Mouse (Mus musculus): ENCODE data around the gene Aes.

The Aes gene

GRCm38 (mm10) chr10:81559163-81559626 is at the start of gene Aes:
TSS of gene Aes (plus strand) at chr10:81559488.
- peak; percentile 81 to 89 for DNase-seq

GRCm38 (mm10) chr10:81510246-81510810 is 49.0 kb upstream of the Aes start:
- no peak for DNase-seq

- DNase-seq, result no peak
These were observed 45.5 kb upstream of the Aes start for GRCm38 (mm10) chr10:81513798-81514197.

DNA sequence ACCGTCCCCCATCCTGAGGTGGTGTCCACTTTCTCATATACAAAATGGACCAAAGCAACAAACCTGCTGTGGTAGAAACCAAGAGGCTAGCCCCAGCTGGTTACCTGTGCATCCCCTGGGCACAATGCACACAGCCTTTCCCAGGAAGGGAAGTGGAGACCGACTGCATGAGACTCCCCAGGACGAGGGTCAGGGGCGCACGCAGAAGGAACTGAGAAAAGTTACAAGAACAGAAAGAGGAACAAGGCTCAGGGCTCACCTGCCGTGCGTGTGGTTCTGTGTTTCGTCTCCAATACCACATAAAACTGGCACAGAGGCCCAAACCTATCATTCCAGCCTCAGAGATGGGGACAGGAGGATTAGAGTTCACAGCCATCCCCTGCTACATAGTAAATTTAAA is 42.1 kb upstream of the Aes start:
- DNase-seq, result no peak

DNA sequence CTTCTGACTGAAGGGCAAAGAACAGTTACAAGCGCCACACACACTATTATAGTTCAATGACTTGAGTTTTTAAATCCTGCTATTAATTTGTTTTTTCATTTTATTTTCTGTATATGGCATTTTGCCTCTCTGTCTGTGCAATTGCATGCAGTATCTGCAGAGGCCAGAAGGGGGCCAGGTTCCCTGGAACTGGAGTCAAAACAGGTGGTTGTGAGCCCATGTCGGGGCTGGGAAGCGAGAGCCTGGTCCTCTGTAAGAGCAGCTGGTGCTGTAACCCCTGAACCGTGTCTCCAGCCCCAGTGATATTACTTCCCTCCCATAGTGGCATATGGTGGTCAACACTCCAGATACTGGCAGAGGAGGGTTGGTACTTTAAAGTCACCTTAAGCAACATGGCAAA is 40.7 kb upstream of the Aes start:
- peak; percentile 86 to 88 for DNase-seq

- peak in 1 of 2 experiments; percentile 28 for DNase-seq
These were observed 39.9 kb upstream of the Aes start for GRCm38 (mm10) chr10:81519227-81519977.

DNA sequence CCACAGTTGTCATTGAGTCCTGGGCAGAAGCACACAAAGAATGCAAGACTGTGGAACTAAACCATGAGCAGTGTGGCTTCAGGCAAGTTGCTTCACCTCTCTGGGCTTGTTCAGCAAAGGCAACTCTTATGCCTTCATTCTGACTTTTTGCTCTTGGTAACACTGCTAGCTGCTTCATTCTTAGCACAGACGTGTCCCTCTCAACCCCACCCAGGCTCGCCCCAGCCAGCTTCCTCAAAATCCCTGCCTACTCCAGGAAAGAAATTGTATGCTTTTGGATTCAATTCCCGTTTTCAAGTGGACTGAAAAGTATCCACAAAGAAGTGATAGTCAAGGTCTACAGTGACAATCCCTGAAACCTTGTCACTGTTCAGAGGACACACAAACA is 39.3 kb upstream of the Aes start:
- DNase-seq, result no peak

GRCm38 (mm10) chr10:81523142-81523541 is 36.1 kb upstream of the Aes start:
- no peak for DNase-seq

DNA sequence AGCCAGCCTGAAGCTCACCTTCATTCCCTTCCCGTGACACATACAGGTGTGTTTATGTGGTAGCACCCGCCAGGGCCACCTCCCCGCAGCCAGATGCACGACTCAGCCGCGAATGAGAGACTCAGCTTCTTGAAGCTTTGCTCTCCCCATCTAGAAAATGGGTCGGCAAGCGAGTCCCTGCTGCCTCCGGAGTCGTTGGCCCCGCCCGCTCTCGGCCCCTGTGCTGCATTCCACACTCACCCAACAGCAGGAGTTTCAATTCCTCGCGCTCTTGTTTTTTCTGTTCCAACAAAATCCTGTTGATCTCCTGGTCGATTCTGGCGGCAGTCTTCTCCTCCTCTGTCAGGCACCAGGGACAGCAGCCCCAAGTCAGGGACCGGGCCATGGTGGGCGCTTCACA is 35.7 kb upstream of the Aes start:
- peak in 1 of 2 experiments; percentile 28 for DNase-seq

DNA sequence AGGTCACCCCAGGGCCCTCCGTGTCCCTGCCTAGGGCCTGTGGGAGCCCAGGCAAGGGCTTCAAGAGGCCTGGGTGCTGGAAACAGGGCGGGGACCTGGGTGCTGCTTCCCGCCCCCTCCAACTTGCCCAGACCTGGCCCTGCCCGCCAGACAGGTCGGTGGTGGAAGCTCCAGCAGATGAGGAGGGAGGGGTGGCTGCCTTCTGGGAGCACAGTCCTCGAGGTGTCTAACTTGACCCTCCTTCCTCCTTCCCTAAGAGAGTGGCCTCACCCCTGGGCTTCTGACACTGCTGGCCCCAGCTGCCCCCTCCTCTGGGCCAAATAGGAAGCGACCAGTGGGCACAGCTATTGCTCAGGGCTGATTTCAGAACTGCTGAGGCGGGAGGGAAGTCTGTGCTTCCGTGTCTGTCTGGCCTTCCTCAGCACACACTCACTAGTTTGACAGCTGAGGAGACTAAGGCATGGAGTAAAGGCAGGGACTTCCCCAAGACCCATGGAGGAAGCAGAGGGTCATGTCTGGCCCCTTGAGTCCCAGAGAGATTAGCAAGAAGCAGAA is 35.2 kb upstream of the Aes start, which contains the start of gene Gna15:
TSS of gene Gna15 (minus strand) at position 175 of the 555 bp plus-strand sequence.
- no peak for DNase-seq

DNA sequence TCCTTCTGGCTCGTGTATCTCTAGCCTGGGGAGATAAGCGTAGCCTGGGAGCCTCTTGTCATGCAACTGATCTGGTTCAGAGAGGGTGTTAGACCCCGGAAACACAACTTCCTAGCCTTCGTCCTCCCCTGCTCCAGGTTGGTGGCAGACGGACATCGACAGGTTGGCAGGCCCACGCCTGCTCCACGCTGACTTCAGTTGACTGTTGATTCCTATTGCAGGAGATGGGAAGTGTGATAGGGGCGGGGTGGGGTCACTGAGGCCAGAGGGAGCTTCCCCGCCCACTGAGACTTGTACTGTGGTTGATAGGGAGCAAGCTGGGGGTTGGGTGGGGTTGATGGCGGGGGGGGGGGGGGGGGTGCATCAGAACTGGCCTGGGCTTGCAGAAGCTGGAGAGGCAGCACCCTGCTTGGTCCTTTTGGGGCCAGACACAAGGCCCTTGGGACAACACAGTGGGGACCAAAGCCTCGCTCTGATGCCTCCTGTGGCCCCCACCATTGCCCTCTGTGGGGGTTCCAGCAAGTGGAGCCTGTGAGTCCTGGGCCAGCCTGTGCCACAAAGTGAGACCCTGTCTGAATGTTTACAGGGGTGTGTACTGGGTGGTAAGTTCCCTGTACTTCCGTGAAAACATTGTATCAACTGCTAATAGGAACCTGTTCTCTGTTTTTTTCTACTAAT is 34.1 kb upstream of the Aes start:
- DNase-seq, result no peak

GRCm38 (mm10) chr10:81526779-81527178 is 32.5 kb upstream of the Aes start:
- DNase-seq, result peak; percentile 90 to 91

- DNase-seq, result peak; percentile 25 to 31
These were observed 24.5 kb upstream of the Aes start for GRCm38 (mm10) chr10:81534826-81535225.

DNA sequence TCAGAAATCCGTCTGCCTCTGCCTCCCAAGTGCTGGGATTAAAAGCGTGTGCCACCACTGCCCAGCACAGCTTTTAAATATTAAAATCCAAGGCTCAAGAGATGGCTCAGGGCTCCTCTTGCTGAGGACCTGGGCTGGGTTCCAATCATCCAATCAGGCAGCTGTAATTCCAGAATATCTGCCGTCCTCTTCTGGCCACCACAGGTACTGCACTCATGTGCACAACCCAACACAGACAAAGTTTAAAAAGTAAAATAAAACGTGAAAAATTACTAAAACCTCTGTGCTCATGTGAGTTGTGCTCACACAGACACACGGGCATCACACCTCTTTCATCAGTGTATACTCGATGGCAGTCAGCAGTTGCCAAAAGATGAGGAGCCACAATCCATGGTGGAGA is 22.6 kb upstream of the Aes start:
- peak in 1 of 2 experiments; percentile 46 for DNase-seq

DNA sequence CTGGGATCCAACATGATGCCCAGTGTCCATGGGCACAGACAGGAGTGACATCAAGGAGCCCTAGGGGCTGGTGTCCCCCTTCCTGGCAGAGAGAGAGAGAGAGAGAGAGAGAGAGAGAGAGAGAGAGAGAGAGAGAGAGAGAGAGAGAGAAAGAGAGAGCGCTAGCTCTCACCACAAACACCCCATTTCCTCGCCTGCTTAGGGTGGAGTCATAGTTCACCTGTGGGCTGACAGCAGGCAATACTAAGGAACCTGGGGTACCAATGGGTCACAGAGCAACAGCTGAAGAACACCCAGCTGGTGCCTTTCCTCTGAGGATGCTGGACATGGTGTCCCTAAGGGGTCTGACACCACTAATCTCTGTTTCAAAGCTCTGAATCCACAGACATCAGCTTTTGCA is 21.9 kb upstream of the Aes start:
- DNase-seq, result no peak

GRCm38 (mm10) chr10:81538321-81539048 is 20.8 kb upstream of the Aes start:
- no peak for DNase-seq

DNA sequence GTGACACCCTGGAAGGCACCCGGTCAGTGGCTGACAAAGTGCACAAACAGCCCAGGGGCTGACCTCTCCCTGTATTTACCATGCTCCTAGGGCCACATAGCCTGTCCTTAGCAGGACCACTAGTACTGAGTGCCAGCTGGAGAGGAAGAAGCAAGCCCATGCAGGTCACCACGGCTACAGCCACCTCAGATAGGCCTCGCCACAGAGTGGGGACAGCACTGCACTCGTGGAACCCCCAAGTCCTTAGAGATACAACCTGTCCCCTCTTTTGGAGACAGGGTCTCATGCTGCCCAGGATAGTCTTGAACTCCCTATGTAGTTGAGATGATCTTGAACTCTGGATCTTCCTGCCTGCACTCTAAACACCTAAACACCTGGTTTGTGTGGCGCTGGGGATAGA is 17.9 kb upstream of the Aes start:
- no peak for DNase-seq

DNA sequence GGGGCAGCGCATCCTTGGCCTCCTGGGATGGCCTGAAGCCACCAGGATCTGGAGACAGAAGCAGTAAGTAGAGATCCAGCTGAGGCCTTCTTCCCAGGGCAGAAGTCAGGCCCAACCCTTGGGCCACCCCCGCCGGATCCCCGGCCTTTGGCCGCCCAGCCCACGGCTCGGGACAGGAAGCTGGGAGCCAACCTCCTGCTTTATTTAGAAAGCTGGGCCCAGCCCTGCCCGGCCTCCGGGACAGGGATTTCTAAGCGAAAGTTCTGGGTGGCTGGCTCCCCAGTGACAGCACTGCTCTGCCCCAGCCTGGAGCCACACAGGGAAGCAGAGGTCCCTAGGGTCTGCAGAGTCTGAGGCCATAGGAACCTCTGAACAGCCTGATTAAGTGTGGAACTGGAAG is 17.5 kb upstream of the Aes start:
- peak; percentile 58 to 77 for DNase-seq

- DNase-seq, result no peak
These were observed 16.4 kb upstream of the Aes start for GRCm38 (mm10) chr10:81542727-81543460.

GRCm38 (mm10) chr10:81543633-81544032 is 15.7 kb upstream of the Aes start:
- no peak for DNase-seq

GRCm38 (mm10) chr10:81544296-81545160 is 14.8 kb upstream of the Aes start:
- no peak for DNase-seq
